Mouse (Mus musculus): Measurements from ENCODE around the gene Nf1. TPM values are rescaled to one million over a fixed set of nuclear protein-coding genes. Genes with fewer than 3 reads are reported as not detected.
"Not testable (repeated sequence)": the region's sequence is repeated elsewhere in the genome, so short reads cannot be mapped to it uniquely, and the experiment has no call there.

Nf1 gene
- polyA plus RNA-seq (2016; fragmentation: Nextera tagmentation; extraction: Ambion mirVana), result 8.9 and 9.5 TPM in 2 replicates

- under 1% methylated on average over 46 of the region's 49 CpGs for WGBS
- H3K9me3 ChIP-seq (replicated peaks), result no peaks in the 10 kb centered on the region
- peak; percentile 96 for ATAC-seq (ENCODE audit: low FRiP score)
Observed at GRCm38 (mm10) chr11:79339234-79339807, at the start of gene Nf1. Gene Nf1, plus strand, starts transcription at chr11:79339693.

DNA sequence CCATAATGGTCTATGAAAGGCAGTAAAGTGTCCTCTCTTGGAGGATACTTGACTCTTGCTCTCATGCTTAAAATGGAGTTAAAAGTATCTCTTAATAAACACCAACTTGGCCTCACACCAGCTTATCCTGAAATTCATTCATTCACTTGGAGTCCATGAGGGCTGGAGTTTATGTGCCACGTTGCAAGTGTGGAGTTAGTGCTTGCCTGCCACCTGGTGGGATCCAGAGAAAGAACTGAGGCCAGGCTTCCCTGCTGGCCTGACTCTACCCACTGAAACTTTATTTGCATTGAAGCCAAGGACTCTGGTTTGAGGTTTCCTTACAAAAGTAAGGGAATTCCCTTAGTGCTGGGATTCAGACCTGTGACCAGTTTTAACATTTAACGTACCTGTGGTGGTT is 49.0 kb upstream of the Nf1 start:
- Histone ChIP-seq H3K9ac (no peak overlapping the region), H3K4me2 (replicated peaks) (no peak overlapping the region), H3K36me3 (no peaks in the 10 kb centered on the region), H3K27me3 (no peaks in the 10 kb centered on the region), H3K4me3 (no peak overlapping the region), H3K27ac (no peak overlapping the region), H3K4me1 (peaks cover 2% of the 10 kb centered on the region; the same call in 1 of the 2 replicates), H3K9me3 (replicated peaks) (no peaks in the 10 kb centered on the region)
- WGBS, result 53% methylated on average over 2 of the region's 2 CpGs
- ATAC-seq (ENCODE audit: low FRiP score), result no peak

More at GRCm38 (mm10) chr11:79339234-79339807, at the start of gene Nf1:
- peak within 1 kb of the TSS; percentile 99 for H3K9ac ChIP-seq
- peak within 1 kb of the TSS; percentile 97 for H3K27ac ChIP-seq
- H3K27me3 ChIP-seq, result no peaks in the 10 kb centered on the region
- peak within 1 kb of the TSS; percentile 99 for H3K4me3 ChIP-seq
- H3K4me1 ChIP-seq, result peaks cover 15% of the 10 kb centered on the region
- 0 out of 2 replicates have a peak, but pooled peaks cover 3% of the 10 kb centered on the region for H3K36me3 ChIP-seq
- peak within 1 kb of the TSS; percentile 81 for H3K4me2 ChIP-seq (replicated peaks)

- no peak for ATAC-seq (ENCODE audit: low FRiP score)
- Histone ChIP-seq H3K4me3 (no peak overlapping the region), H3K9ac (no peak overlapping the region), H3K27ac (no peak overlapping the region), H3K4me2 (replicated peaks) (no peak overlapping the region), H3K4me1 (peaks cover 2% of the 10 kb centered on the region; the same call in 1 of the 2 replicates), H3K9me3 (replicated peaks) (no peaks in the 10 kb centered on the region), H3K36me3 (no peaks in the 10 kb centered on the region), H3K27me3 (no peaks in the 10 kb centered on the region)
- 64% methylated on average over 5 of the region's 5 CpGs for WGBS
Observed at GRCm38 (mm10) chr11:79291651-79292050, 47.8 kb upstream of the Nf1 start.

GRCm38 (mm10) chr11:79292130-79292529 is 47.4 kb upstream of the Nf1 start:
- WGBS, result 76% methylated on average over 3 of the region's 3 CpGs
- Histone ChIP-seq H3K27ac (no peak overlapping the region), H3K36me3 (no peaks in the 10 kb centered on the region), H3K27me3 (no peaks in the 10 kb centered on the region), H3K4me1 (peaks cover 2% of the 10 kb centered on the region; the same call in 1 of the 2 replicates), H3K9me3 (replicated peaks) (no peaks in the 10 kb centered on the region), H3K9ac (no peak overlapping the region), H3K4me2 (replicated peaks) (no peak overlapping the region), H3K4me3 (no peak overlapping the region)
- ATAC-seq (ENCODE audit: low FRiP score), result no peak

DNA sequence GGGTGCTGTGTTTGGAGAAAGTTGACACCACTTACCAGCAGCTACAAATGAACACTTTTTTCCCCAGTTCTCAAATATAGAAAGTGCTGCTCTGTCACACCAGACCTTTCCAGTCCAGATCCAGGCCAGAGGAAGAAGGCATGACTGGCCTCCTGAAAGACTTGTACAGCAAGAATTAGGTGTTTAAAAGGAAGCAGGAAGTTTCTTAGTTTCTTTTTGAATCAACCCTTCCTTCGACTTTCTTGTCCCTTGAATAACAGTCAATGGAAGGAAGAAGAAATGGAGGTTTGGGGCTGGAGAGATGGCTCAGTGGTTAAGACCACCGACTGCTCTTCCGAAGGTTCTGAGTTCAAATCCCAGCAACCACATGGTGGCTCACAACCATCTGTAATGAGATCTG is 46.5 kb upstream of the Nf1 start:
- no peak overlapping the region for H3K9ac ChIP-seq
- H3K27me3 ChIP-seq, result no peaks in the 10 kb centered on the region
- WGBS, result 91% methylated on average over 3 of the region's 3 CpGs
- no peak for ATAC-seq (ENCODE audit: low FRiP score)
- no peak overlapping the region for H3K4me3 ChIP-seq
- no peaks in the 10 kb centered on the region for H3K9me3 ChIP-seq (replicated peaks)
- H3K27ac ChIP-seq, result no peak overlapping the region
- no peak overlapping the region for H3K4me2 ChIP-seq (replicated peaks)
- H3K36me3 ChIP-seq, result no peaks in the 10 kb centered on the region
- H3K4me1 ChIP-seq, result no peaks in the 10 kb centered on the region

GRCm38 (mm10) chr11:79293971-79294370 is 45.5 kb upstream of the Nf1 start:
- Histone ChIP-seq H3K4me2 (replicated peaks) (no peak overlapping the region), H3K9ac (no peak overlapping the region), H3K9me3 (replicated peaks) (no peaks in the 10 kb centered on the region), H3K36me3 (no peaks in the 10 kb centered on the region), H3K4me1 (no peaks in the 10 kb centered on the region), H3K4me3 (no peak overlapping the region), H3K27ac (no peak overlapping the region), H3K27me3 (no peaks in the 10 kb centered on the region)
- no peak for ATAC-seq (ENCODE audit: low FRiP score)
- 57% methylated on average over 1 of the region's 1 CpGs for WGBS

DNA sequence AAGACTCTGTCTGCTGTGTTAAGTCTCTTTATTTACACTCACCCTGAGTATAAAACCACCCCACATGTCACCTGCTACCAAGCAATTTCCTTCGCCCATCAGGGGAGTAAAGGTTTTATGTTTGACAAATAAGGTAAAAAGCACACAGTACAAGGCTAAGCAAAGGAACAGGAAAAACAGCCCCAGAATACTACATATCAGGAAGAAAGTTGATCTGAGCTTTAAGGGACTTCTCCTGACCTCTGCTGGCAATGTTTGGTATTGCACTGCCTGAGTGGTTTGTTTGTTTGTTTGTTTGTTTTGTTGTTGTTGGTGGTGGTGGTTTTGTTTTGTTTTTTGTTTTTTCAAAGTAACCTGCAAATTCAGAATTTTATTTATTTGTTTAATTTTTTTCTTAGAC is 43.3 kb upstream of the Nf1 start:
- no peak for ATAC-seq (ENCODE audit: low FRiP score)
- Histone ChIP-seq H3K27me3 (no peaks in the 10 kb centered on the region), H3K4me1 (no peaks in the 10 kb centered on the region), H3K36me3 (no peaks in the 10 kb centered on the region), H3K4me3 (no peak overlapping the region), H3K4me2 (replicated peaks) (no peak overlapping the region), H3K9ac (no peak overlapping the region), H3K9me3 (replicated peaks) (no peaks in the 10 kb centered on the region), H3K27ac (no peak overlapping the region)
- WGBS, result 55% methylated on average over 1 of the region's 1 CpGs

GRCm38 (mm10) chr11:79296856-79297491 is 42.5 kb upstream of the Nf1 start, which contains the start of gene Gm9964:
Gene Gm9964, minus strand, starts transcription at chr11:79296906.
- Histone ChIP-seq H3K9me3 (replicated peaks) (no peaks in the 10 kb centered on the region), H3K27me3 (no peaks in the 10 kb centered on the region), H3K9ac (no peak within 1 kb of the TSS), H3K4me3 (no peak within 1 kb of the TSS), H3K4me1 (no peaks in the 10 kb centered on the region), H3K36me3 (no peaks in the 10 kb centered on the region), H3K4me2 (replicated peaks) (no peak within 1 kb of the TSS), H3K27ac (no peak within 1 kb of the TSS)
- 82% methylated on average over 5 of the region's 5 CpGs for WGBS
- ATAC-seq (ENCODE audit: low FRiP score), result no peak

GRCm38 (mm10) chr11:79299719-79300431 is 39.6 kb upstream of the Nf1 start:
- Histone ChIP-seq H3K27ac (no peak overlapping the region), H3K36me3 (no peaks in the 10 kb centered on the region), H3K27me3 (no peaks in the 10 kb centered on the region), H3K4me3 (no peak overlapping the region), H3K4me2 (replicated peaks) (no peak overlapping the region), H3K9me3 (replicated peaks) (no peaks in the 10 kb centered on the region), H3K4me1 (no peaks in the 10 kb centered on the region), H3K9ac (no peak overlapping the region)
- no peak for ATAC-seq (ENCODE audit: low FRiP score)
- 84% methylated on average over 9 of the region's 9 CpGs for WGBS

DNA sequence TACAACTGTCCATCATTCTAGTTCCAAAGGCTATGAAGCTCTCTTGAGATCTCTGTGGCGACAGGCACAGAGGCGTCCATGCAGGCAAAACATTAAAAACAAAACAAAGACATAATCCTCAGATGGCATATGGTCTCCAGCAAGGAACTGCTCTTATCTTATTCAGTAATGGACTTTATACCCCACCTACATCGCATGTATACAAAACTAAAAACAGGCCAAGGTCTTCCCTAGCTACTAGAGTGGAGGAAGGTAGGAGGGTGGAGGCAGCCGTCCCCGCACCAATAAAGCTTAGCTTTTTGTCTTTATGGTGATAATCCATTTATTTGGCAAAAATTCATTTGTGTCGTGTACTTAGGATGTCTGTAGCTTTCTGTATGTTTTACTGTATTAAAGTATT is 36.4 kb upstream of the Nf1 start:
- Histone ChIP-seq H3K4me2 (replicated peaks) (no peak overlapping the region), H3K27ac (no peak overlapping the region), H3K36me3 (no peaks in the 10 kb centered on the region), H3K9me3 (replicated peaks) (no peaks in the 10 kb centered on the region), H3K4me3 (no peak overlapping the region), H3K4me1 (peaks cover 19% of the 10 kb centered on the region), H3K9ac (no peak overlapping the region), H3K27me3 (no peaks in the 10 kb centered on the region)
- 89% methylated on average over 6 of the region's 6 CpGs for WGBS
- no peak for ATAC-seq (ENCODE audit: low FRiP score)

DNA sequence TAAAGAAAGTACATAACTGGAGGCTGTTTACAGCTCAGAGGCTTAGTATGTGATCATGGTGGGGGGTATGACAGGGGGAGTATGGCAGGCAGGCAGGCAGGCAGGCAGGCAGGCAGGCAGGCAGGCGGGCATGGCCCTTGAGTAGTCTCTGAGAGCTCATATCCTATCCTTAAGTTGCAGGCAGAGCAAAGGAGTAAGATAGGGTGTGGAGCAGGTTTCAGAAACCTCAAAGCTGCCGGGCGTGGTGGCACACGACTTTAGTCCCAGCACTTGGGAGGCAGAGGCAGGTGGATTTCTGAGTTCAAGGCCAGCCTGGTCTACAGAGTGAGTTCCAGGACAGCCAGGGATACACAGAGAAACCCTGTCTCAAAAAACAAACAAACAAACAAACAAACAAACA is 35.2 kb upstream of the Nf1 start:
- not testable (repeated sequence) for ATAC-seq (ENCODE audit: low FRiP score)
- WGBS, result 97% methylated on average over 4 of the region's 4 CpGs

DNA sequence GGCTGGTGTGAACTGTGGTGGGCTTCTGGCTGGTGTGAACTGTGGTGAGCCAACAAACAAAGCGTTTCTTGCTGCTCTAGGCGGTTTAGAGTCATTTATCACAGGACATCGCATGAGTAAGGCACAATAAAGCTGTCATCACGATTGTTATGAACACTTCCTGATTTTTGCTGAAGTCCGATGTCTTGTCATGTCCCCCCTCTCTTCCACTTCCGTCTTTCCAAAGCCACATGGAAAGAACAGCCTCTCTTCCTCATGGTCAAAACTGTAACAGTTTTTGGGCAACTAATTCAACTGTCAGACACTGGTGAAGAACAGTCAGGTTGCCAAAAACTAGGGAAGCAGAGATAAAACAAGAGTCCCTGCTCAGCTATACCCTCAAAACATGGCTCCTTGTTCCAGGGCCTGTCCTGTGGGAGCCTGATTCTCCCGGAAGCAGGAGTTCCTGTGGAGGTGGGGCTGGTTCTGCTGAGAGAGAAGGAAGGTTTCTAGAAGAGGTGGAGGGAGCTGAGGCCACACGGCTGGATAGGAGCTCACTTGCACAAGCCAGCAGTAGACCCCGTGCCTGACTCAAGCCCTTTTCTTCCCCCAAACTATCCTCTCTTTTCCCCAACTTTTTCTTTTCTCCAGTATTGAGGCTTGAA is 33.7 kb upstream of the Nf1 start:
- Histone ChIP-seq H3K27ac (peak overlapping the region; percentile 79; the same call in 1 of the 2 replicates), H3K4me2 (replicated peaks) (no peak overlapping the region), H3K9ac (no peak overlapping the region), H3K4me3 (no peak overlapping the region), H3K4me1 (peaks cover 23% of the 10 kb centered on the region), H3K27me3 (no peaks in the 10 kb centered on the region), H3K36me3 (no peaks in the 10 kb centered on the region), H3K9me3 (replicated peaks) (no peaks in the 10 kb centered on the region)
- ATAC-seq (ENCODE audit: low FRiP score), result no peak
- 82% methylated on average over 9 of the region's 9 CpGs for WGBS

More for the DNA sequence above, 35.2 kb upstream of the Nf1 start:
- not testable (repeated sequence) for H3K9ac ChIP-seq; H3K27ac ChIP-seq; H3K27me3 ChIP-seq; H3K9me3 ChIP-seq (replicated peaks); H3K4me3 ChIP-seq; H3K36me3 ChIP-seq; H3K4me2 ChIP-seq (replicated peaks)
- peaks cover 23% of the 10 kb centered on the region for H3K4me1 ChIP-seq
